Mouse (Mus musculus): Measurements from ENCODE around the gene Chst5.

Chst5 gene

GRCm38 (mm10) chr8:111929648-111930344, 19.5 kb upstream of the Chst5 start:
- DNase-seq (ENCODE audit: low read depth): no peak

DNA sequence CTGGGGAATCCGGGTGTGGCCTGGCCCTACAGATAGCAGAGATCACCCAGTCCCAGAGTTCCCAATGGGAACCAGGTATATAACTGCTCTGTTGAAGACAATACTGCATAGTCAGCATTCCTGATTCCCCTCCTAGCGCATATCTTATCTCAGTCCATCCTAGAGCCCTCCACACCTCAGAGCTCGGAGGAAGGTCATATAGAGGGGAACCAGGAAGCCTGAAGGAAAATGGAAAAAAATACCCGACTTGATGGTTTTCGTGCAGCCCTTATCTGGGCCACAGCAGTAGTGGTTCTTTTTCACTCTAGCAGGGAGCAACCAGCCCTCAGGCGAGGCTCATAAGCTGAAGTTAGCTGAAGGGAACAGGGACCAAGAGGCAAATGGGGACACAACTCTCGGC, 14.7 kb upstream of the Chst5 start:
- DNase-seq (ENCODE audit: low read depth): no peak

DNA sequence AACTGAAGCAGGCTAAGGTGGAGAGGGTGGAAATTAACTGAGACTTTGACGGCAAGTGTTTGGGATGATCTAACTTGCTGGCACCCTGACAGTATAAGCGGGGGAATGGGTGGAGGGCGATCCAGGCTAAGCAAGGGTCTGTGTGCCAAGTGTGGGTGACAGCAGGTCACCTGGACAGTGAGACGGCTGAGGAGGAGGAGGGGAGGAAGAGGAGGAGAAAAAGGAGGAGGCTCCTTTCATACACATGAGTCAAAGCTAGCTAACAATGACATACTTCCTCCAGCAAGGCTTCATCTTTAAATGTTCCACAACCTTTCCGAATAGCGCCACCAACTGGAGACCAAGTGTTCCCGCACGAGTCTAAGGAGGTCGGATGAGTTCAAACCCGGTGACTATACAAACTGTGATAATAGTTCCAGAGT, 13.1 kb upstream of the Chst5 start:
- peak; percentile 72 for DNase-seq (ENCODE audit: low read depth)

- DNase-seq (ENCODE audit: low read depth): no peak
Measured at GRCm38 (mm10) chr8:111920971-111921370, 10.7 kb upstream of the Chst5 start.

DNA sequence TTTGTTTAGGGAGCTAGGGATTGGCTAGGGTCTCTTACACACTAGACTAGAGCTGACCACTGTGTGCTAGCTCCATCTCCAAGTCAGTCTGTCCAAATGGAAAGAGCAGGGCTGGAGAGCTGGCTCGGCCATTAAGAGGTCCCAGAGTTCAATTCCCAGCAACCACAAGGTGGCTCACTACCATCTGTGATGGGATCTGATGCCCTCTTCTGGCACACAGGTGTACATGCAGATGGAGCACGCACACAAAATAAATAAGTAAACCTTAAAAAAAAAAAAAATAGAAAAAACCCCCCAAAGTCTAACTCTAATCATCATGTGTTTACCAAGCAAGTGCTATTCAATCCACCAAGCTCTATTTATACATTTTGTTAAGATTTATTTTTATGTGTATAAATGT, 9.4 kb upstream of the Chst5 start:
- DNase-seq (ENCODE audit: low read depth): no peak

- no peak for DNase-seq (ENCODE audit: low read depth)
Measured at GRCm38 (mm10) chr8:111912860-111913432, 2.7 kb upstream of the Chst5 start.

GRCm38 (mm10) chr8:111911572-111911971, 1.3 kb upstream of the Chst5 start:
- peak; percentile 34 for DNase-seq (ENCODE audit: low read depth)

DNA sequence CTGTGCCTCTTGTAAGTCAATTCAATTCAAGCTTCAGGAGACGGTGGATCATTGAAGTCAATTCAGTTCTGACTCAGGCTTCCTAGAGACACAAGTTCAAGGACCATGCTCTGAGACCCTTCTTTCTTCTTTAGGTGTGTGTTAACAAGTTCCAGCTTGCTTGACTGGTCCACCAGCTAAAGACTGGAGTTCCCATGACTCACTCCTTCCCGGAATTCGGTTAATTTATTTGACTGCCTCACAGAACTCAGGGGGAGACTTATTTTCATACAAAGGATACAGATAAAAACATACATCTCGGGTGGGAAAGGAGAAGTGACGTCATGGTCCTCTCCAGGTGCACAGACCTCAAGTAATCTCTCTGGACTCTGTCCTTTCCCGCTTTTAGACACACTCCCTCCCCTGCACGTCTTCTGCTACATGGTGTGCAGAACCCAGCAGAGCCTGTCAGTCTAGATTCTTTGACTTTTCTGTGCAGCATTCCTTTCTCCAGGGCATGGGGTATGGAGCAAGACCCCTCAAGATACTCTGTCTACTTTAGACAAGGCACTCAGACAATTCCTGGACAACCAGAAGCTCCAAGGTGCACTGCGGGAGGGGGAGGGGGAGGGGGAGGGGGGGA, 4.6 kb downstream of the Chst5 start:
- peak; percentile 75 for DNase-seq (ENCODE audit: low read depth)

GRCm38 (mm10) chr8:111902080-111902479, 8.2 kb downstream of the Chst5 start:
- DNase-seq (ENCODE audit: low read depth): no peak

DNA sequence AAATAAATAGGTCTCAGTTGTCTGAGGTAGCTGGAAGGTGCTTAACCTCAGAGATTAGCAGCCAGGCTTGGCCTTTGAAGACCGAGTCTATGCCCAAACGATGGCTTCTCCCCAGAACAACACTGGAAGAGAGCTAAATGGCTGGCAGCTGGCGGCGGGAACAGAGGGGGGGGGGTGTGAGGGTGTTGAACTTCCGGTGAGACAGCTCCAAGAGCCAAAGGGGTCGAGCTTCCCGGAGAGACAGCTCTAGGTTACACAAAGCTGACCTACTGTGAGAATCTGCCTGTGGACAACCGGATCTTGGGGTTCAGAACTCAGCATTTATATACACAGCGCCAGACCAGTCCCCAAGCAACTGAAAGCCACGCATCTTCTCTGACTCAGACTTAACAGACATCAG, 11.7 kb downstream of the Chst5 start:
- no peak for DNase-seq (ENCODE audit: low read depth)

- no peak for DNase-seq (ENCODE audit: low read depth)
Measured at GRCm38 (mm10) chr8:111894955-111895354, 15.3 kb downstream of the Chst5 start.

DNA sequence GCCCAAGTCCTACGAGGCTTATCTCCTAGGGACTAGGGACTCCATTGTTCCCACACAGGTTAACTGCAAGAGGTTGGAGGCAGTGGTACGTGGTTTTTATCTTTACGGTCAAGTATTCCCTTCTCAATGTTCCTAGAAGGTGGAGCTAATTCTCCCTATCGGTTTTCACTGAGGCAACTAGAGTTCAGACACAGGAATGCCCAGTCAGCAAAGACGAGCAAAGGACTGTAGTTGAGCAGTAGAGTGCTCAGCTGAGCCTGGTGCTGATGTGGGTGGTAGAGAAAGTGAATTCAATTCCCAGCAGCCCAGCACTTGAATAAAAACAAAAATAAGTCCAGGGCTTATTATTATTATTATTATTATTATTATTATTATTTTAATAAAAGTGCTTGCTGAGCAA, 17.6 kb downstream of the Chst5 start:
- no peak for DNase-seq (ENCODE audit: low read depth)

GRCm38 (mm10) chr8:111891983-111892382, 18.3 kb downstream of the Chst5 start:
- peak; percentile 44 for DNase-seq (ENCODE audit: low read depth)

GRCm38 (mm10) chr8:111890911-111891303, 19.3 kb downstream of the Chst5 start:
- DNase-seq (ENCODE audit: low read depth): no peak

- DNase-seq (ENCODE audit: low read depth): no peak
Measured at GRCm38 (mm10) chr8:111889931-111890910, 20.0 kb downstream of the Chst5 start.

DNA sequence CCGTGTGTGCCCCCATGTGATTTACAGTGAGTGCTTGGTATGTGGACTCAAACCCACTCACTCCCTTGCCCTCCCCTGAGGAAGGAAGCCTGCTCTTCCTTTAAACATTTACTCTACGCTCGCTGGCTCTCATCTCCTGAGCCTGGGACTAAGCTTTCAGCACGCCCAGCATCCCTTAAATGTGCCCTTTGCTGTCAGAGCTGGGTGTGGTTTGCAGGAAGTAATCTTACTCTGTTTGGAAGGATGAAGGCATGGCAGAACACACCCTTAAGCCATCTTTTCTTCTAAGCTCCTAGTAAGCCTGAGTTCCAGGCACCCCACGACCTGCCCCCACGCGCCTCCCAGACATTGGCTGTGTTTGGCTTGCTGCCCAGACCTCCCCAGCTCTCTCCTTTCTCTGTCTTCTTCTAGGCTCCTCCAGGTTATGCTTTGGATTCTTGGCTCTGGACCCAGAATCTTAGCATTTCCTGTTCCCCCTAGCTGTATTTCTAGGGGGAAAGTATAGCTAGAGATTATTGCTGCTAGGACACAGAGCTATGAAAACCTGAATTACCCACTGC, 22.1 kb downstream of the Chst5 start:
- peak; percentile 56 for DNase-seq (ENCODE audit: low read depth)

DNA sequence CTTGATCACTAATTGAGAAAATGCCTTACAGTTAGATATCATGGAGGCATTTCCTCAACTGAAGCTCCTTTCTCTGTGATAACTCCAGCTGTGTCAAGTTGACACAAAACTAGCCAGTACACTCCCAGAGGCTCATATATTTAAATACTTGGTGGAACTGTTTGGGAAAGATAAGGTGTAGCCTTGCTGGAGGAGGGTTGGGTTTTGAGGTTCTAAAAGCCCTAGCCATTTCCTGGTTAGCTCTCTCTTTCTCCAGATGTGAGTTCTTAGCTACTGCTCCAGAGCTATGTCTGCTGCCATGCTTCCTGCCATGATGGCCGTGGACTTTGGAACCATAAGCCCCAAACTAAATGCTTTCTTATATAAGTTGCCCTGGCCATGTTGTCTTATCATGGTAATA, 22.8 kb downstream of the Chst5 start:
- no peak for DNase-seq (ENCODE audit: low read depth)

GRCm38 (mm10) chr8:111883615-111884014, 26.6 kb downstream of the Chst5 start:
- DNase-seq (ENCODE audit: low read depth): no peak

DNA sequence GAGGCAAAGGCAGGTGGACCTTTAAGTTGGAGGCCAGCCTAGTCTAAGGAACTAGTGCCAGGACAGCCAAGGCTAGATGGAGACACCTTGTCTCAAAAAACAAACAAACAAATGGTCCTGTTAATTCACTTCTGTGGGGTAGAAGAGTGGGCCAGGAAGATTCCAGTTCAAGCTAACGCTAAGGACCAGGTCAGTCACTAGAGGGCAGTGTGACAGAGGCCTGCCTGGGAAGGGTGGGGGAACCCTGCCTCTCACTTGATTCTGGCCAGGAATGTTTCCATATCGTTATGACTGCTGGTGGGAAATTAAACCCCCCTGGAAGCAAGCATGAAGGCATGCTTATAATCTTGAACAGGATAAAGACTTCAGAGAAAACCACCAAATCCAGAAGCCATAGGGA, 28.7 kb downstream of the Chst5 start:
- peak; percentile 82 for DNase-seq (ENCODE audit: low read depth)

DNA sequence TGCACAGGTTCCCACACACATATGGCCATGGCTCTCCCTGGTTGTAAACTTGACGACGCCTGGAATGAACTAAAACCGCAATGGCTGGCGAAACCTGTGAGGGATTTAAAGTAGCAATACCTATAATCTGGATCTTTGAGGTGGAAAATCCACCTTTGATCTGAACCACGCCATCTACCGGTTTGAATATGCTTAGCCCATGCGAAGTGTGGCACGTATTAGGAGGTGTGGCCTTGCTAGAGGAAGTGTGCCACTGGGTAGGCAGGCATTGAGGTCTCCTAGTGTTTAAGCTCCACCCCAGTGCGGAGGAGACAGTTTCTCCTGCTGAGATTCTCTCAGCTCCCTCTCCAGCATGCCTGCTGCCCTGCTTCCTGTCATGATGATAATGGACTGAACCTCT, 32.5 kb downstream of the Chst5 start:
- DNase-seq (ENCODE audit: low read depth): no peak

- DNase-seq (ENCODE audit: low read depth): peak; percentile 99
Measured at GRCm38 (mm10) chr8:111876355-111876948, 33.8 kb downstream of the Chst5 start, which contains the start of gene Tmem170. Gene Tmem170, minus strand, starts transcription at chr8:111876750.

GRCm38 (mm10) chr8:111875758-111876157, 34.5 kb downstream of the Chst5 start:
- DNase-seq (ENCODE audit: low read depth): no peak

Measured in NIH3T3 (cell line).